Mouse (Mus musculus) heart, embryonic 10.5 days (tissue): ENCODE data around the gene Wfs1. TPM values are rescaled to one million over a fixed set of nuclear protein-coding genes. Genes with fewer than 3 reads are reported as not detected.
"Not testable (repeated sequence)": the region's sequence is repeated elsewhere in the genome, so short reads cannot be mapped to it uniquely, and the experiment has no call there.

ENCODE experiments used
- DNase-seq: peaks from one replicate; pipeline ENCODE4 v3.0.0-alpha.2; 2017; ENCODE audit warnings: low spot score
- H3K27ac ChIP-seq: fragments of 300-500 bp; sonication (generic); 2 replicates; pipeline ENCODE4 v1.5.1; 2016; ENCODE audit warnings: mild to moderate bottlenecking
- H3K27me3 ChIP-seq: fragments of 300-500 bp; sonication (generic); 2 replicates; pipeline ENCODE4 v1.6.1; 2016; ENCODE audit warnings: mild to moderate bottlenecking; ENCODE audit not compliant: poor library complexity, insufficient read depth, severe bottlenecking
- H3K36me3 ChIP-seq: fragments of 300-500 bp; sonication (generic); 2 replicates; pipeline ENCODE4 v1.6.1; 2016; ENCODE audit warnings: mild to moderate bottlenecking, moderate library complexity
- H3K4me1 ChIP-seq: fragments of 300-500 bp; sonication (generic); 2 replicates; pipeline ENCODE4 v1.6.1; 2016; ENCODE audit warnings: mild to moderate bottlenecking
- H3K4me3 ChIP-seq: fragments of 300-500 bp; sonication (generic); 2 replicates; pipeline ENCODE4 v1.5.1; 2016; ENCODE audit warnings: mild to moderate bottlenecking, moderate library complexity
- H3K9me3 ChIP-seq: fragments of 300-500 bp; sonication (generic); 2 replicates; pipeline ENCODE4 v1.6.1; 2016; ENCODE audit warnings: mild to moderate bottlenecking, moderate library complexity
- WGBS: fragments of 180-500 bp; shearing (Covaris S2); methylation state at CpG from one replicate; pipeline ENCODE4 v1.1.7; 2016; 5-methylcytosine and 5-hydroxymethylcytosine counted together
- polyA plus RNA-seq: library from polyadenylated mRNA; unstranded; fragments of >200 nt; fragmentation: Nextera tagmentation; extraction: Ambion mirVana; gene quantifications from 2 replicates; pipeline ENCODE4 v1.2.1, GENCODE M21; 2016

The Wfs1 gene
- polyA plus RNA-seq, 1 experiment from 2014 or later = 17.4 TPM

DNA sequence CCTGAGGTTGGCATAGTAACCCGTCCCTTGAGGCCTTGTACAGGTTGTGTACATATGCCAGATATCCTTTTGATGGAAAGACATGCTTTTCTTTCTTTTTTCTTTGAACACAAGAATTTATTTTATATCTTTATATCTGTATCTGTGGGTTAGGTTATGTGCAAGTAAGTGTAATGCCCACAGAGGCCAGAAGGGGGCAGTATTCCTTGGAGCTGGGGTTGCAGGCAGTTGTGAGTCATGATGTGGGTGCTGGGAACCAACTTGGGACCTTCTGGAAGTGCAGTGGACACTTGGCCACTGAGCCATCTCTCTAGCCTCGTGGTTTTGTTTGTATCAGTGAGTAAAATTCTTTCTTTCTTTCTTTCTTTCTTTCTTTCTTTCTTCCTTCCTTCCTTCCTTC lies 46.6 kb downstream of the Wfs1 start:
- no peaks in the 10 kb centered on the region for H3K36me3 ChIP-seq
- WGBS = 93% methylated on average over 2 of the region's 2 CpGs
- H3K4me1 ChIP-seq = peaks cover 13% of the 10 kb centered on the region
- H3K4me3 ChIP-seq = no peak overlapping the region
- DNase-seq = no peak
- H3K9me3 ChIP-seq = no peaks in the 10 kb centered on the region
- H3K27me3 ChIP-seq = 0 out of 2 replicates have a peak, but pooled peaks cover 8% of the 10 kb centered on the region
- H3K27ac ChIP-seq = no peak overlapping the region

DNA sequence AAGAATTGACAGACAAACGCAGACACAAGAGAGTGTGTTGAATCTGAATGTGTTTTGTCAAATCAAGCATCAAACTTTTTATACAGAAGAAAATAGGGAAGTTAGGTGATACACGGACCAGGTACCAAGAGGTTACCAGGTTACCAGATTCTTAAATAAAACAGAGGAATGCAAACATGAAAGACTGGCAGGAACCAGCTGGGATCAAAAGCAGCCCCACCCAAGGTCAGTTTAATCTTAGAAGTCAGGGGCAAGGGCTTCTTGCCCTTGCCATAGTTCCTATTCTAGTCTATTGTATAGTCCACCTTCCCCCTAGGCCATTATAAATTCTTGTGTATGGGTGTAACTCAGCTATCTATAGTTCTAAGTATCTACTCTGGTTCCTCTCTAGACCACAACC lies 50.0 kb downstream of the Wfs1 start:
- not testable (repeated sequence) for H3K27ac ChIP-seq, H3K27me3 ChIP-seq, H3K36me3 ChIP-seq, H3K9me3 ChIP-seq, DNase-seq, H3K4me3 ChIP-seq
- H3K4me1 ChIP-seq = peaks cover 29% of the 10 kb centered on the region
- 71% methylated on average over 2 of the region's 2 CpGs for WGBS

- H3K9me3 ChIP-seq = no peaks in the 10 kb centered on the region
- WGBS = 89% methylated on average over 5 of the region's 5 CpGs
- H3K4me1 ChIP-seq = peaks cover 32% of the 10 kb centered on the region
- H3K4me3 ChIP-seq = no peak overlapping the region
- H3K27ac ChIP-seq = no peak overlapping the region
- 0 out of 2 replicates have a peak, but pooled peaks cover 8% of the 10 kb centered on the region for H3K27me3 ChIP-seq
- no peak for DNase-seq
- no peaks in the 10 kb centered on the region for H3K36me3 ChIP-seq
Observed at GRCm38 (mm10) chr5:36938021-36938420, 51.0 kb downstream of the Wfs1 start.

GRCm38 (mm10) chr5:36936548-36936947 lies 52.5 kb downstream of the Wfs1 start:
- 40% methylated on average over 7 of the region's 7 CpGs for WGBS
- DNase-seq = peak; percentile 78
- Histone ChIP-seq H3K27ac (peak overlapping the region; percentile 69), H3K4me3 (no peak overlapping the region), H3K27me3 (no peaks in the 10 kb centered on the region), H3K4me1 (peaks cover 32% of the 10 kb centered on the region), H3K36me3 (no peaks in the 10 kb centered on the region), H3K9me3 (no peaks in the 10 kb centered on the region)

- H3K4me1 ChIP-seq = peaks cover 32% of the 10 kb centered on the region
- WGBS = 54% methylated on average over 17 of the region's 17 CpGs
- no peak for DNase-seq
- peak overlapping the region; percentile 69 for H3K27ac ChIP-seq
- H3K4me3 ChIP-seq = no peak overlapping the region
- H3K36me3 ChIP-seq = no peaks in the 10 kb centered on the region
- no peaks in the 10 kb centered on the region for H3K9me3 ChIP-seq
- no peaks in the 10 kb centered on the region for H3K27me3 ChIP-seq
Observed at GRCm38 (mm10) chr5:36935486-36936473, 53.2 kb downstream of the Wfs1 start.

GRCm38 (mm10) chr5:36933383-36933782 lies 55.6 kb downstream of the Wfs1 start:
- DNase-seq = no peak
- WGBS = 60% methylated on average over 7 of the region's 8 CpGs
- Histone ChIP-seq H3K36me3 (no peaks in the 10 kb centered on the region), H3K27ac (0 out of 2 replicates have a peak overlapping the region, but pooled peaks have one; percentile 62), H3K9me3 (no peaks in the 10 kb centered on the region), H3K27me3 (no peaks in the 10 kb centered on the region), H3K4me3 (no peak overlapping the region), H3K4me1 (peaks cover 32% of the 10 kb centered on the region)

- Histone ChIP-seq H3K4me1 (peaks cover 17% of the 10 kb centered on the region), H3K4me3 (no peak overlapping the region), H3K27me3 (no peaks in the 10 kb centered on the region), H3K9me3 (no peaks in the 10 kb centered on the region), H3K27ac (no peak overlapping the region), H3K36me3 (no peaks in the 10 kb centered on the region)
- no peak for DNase-seq
- WGBS = 54% methylated on average over 3 of the region's 3 CpGs
Observed at GRCm38 (mm10) chr5:36929376-36929775, 59.6 kb downstream of the Wfs1 start.

DNA sequence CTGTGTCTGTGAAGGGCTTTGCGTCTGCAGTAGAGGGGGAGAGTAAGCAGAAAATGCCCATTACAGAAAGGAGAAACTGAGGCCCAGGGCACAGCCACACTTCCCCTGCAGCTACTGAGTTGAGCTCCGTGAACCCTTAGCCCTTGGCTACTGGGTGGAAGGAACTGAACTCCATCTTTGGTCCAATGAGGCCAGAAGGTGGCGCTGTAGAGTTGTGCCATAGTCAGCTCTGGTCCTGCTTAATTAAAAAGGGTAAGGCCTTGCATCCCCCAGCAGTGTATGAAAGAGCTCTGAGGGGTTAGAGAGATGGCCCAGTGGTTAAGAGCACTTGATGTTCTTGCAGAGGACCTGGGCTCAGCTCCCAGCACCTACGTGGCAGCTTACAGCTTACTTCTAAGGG lies 60.3 kb downstream of the Wfs1 start:
- 56% methylated on average over 4 of the region's 4 CpGs for WGBS
- Histone ChIP-seq H3K4me1 (peaks cover 17% of the 10 kb centered on the region), H3K27ac (no peak overlapping the region), H3K9me3 (no peaks in the 10 kb centered on the region), H3K4me3 (no peak overlapping the region), H3K27me3 (no peaks in the 10 kb centered on the region), H3K36me3 (no peaks in the 10 kb centered on the region)
- DNase-seq = no peak

- WGBS = 22% methylated on average over 11 of the region's 11 CpGs
- Histone ChIP-seq H3K27me3 (no peaks in the 10 kb centered on the region), H3K36me3 (no peaks in the 10 kb centered on the region), H3K27ac (peak overlapping the region; percentile 83), H3K9me3 (no peaks in the 10 kb centered on the region), H3K4me3 (peak overlapping the region; percentile 22; the same call in 1 of the 2 replicates), H3K4me1 (peaks cover 36% of the 10 kb centered on the region)
- DNase-seq = no peak
Observed at GRCm38 (mm10) chr5:36923826-36924700, 64.9 kb downstream of the Wfs1 start.

- peaks cover 36% of the 10 kb centered on the region for H3K4me1 ChIP-seq
- no peak overlapping the region for H3K4me3 ChIP-seq
- no peak for DNase-seq
- no peaks in the 10 kb centered on the region for H3K9me3 ChIP-seq
- H3K27me3 ChIP-seq = no peaks in the 10 kb centered on the region
- 53% methylated on average over 10 of the region's 10 CpGs for WGBS
- peak overlapping the region; percentile 83 for H3K27ac ChIP-seq
- H3K36me3 ChIP-seq = no peaks in the 10 kb centered on the region
Observed at GRCm38 (mm10) chr5:36922811-36923210, 66.2 kb downstream of the Wfs1 start.

GRCm38 (mm10) chr5:36921871-36922270 lies 67.1 kb downstream of the Wfs1 start:
- no peak overlapping the region for H3K4me3 ChIP-seq
- DNase-seq = no peak
- H3K4me1 ChIP-seq = peaks cover 36% of the 10 kb centered on the region
- WGBS = 80% methylated on average over 1 of the region's 1 CpGs
- 0 out of 2 replicates have a peak overlapping the region, but pooled peaks have one; percentile 3 for H3K27ac ChIP-seq
- no peaks in the 10 kb centered on the region for H3K36me3 ChIP-seq
- H3K27me3 ChIP-seq = no peaks in the 10 kb centered on the region
- H3K9me3 ChIP-seq = no peaks in the 10 kb centered on the region

GRCm38 (mm10) chr5:36920072-36920471 lies 68.9 kb downstream of the Wfs1 start:
- no peak overlapping the region for H3K27ac ChIP-seq
- DNase-seq = no peak
- H3K9me3 ChIP-seq = no peaks in the 10 kb centered on the region
- peaks cover 33% of the 10 kb centered on the region for H3K4me1 ChIP-seq
- H3K4me3 ChIP-seq = no peak overlapping the region
- 0 out of 2 replicates have a peak, but pooled peaks cover 3% of the 10 kb centered on the region for H3K27me3 ChIP-seq
- no peaks in the 10 kb centered on the region for H3K36me3 ChIP-seq
- WGBS = 54% methylated on average over 1 of the region's 1 CpGs
